Mouse (Mus musculus) forebrain, postnatal 0 days (tissue): ENCODE results near the gene Clcn3. TPM values are rescaled to one million over a fixed set of nuclear protein-coding genes. Genes with fewer than 3 reads are reported as not detected.

ENCODE experiments used
- ATAC-seq: fragments of 200-750 bp; cut with Nextera tagmentation; 2 replicates; pipeline ENCODE4 v1.8.0; 2017; ENCODE audit warnings: mild to moderate bottlenecking, moderate library complexity
- DNase-seq: peaks from one replicate; pipeline ENCODE4 v3.0.0-alpha.2; 2015
- H3K27ac ChIP-seq: fragments of 300-500 bp; sonication (generic); 2 replicates; pipeline ENCODE4 v1.5.1; 2014; ENCODE audit warnings: low read depth, mild to moderate bottlenecking, antibody characterized with exemption, low read length, moderate library complexity, mixed read lengths
- H3K27me3 ChIP-seq: fragments of 300-500 bp; sonication (generic); 2 replicates; pipeline ENCODE4 v1.6.1; 2014; ENCODE audit warnings: mild to moderate bottlenecking, low read length, mixed read lengths; ENCODE audit not compliant: insufficient read depth
- H3K36me3 ChIP-seq: fragments of 300-500 bp; sonication (generic); 2 replicates; pipeline ENCODE4 v1.6.1; 2014; ENCODE audit warnings: mild to moderate bottlenecking, moderate library complexity; ENCODE audit not compliant: insufficient read depth
- H3K4me1 ChIP-seq: fragments of 300-500 bp; sonication (generic); 2 replicates; pipeline ENCODE4 v1.6.1; 2014; ENCODE audit warnings: antibody characterized with exemption; ENCODE audit not compliant: insufficient read depth
- H3K4me2 ChIP-seq: fragments of 300-500 bp; sonication (generic); 2 replicates; pipeline ENCODE4 v1.6.1; 2014; ENCODE audit warnings: low read depth, mild to moderate bottlenecking, moderate library complexity
- H3K4me3 ChIP-seq: fragments of 300-500 bp; sonication (generic); 2 replicates; pipeline ENCODE4 v1.5.1; 2014; ENCODE audit warnings: low read depth, low read length, mixed read lengths
- H3K9ac ChIP-seq: fragments of 300-500 bp; sonication (generic); 2 replicates; pipeline ENCODE4 v1.6.1; 2014; ENCODE audit warnings: mild to moderate bottlenecking
- H3K9me3 ChIP-seq: fragments of 300-500 bp; sonication (generic); 2 replicates; pipeline ENCODE4 v1.6.1; 2016; ENCODE audit warnings: low read length
- CTCF ChIP-seq: sonication (generic); IDR thresholded peaks from 2 replicates; pipeline ENCODE4 v1.5.1; 2016; ENCODE audit warnings: antibody characterized with exemption, control low read depth, low read depth
- WGBS: fragments of 180-500 bp; shearing (Covaris S2); extraction: QIAGEN DNeasy Blood & Tissue Kit; methylation state at CpG from one replicate; pipeline ENCODE4 v1.1.7; 2014; 5-methylcytosine and 5-hydroxymethylcytosine counted together
- polyA plus RNA-seq: library from polyadenylated mRNA; unstranded; fragments of >200 nt; fragmentation: Nextera tagmentation; extraction: Ambion mirVana; gene quantifications from 2 replicates; pipeline ENCODE4 v1.2.1, GENCODE M21; 2015
- total RNA-seq: library from RNA; depleted of rRNA; stranded (reverse); fragments of >200 nt; gene quantifications from 2 replicates; pipeline ENCODE4 v1.2.3, GENCODE M21; 2014

The Clcn3 gene
- total and polyA plus RNA-seq, 2 experiments from 2014 or later, result 74.4 to 109 TPM

GRCm38 (mm10) chr8:60890520-60890874 is 92.6 kb downstream of the Clcn3 start:
- WGBS, result 1% methylated on average over 23 of the region's 23 CpGs

GRCm38 (mm10) chr8:60889843-60890519 is 93.1 kb downstream of the Clcn3 start, which contains the start of gene Hpf1:
Hpf1 (plus strand) TSS chr8:60890418.
- H3K36me3 ChIP-seq, result no peaks in the 10 kb centered on the region
- no peak for TF ChIP-seq CTCF
- DNase-seq (peak; percentile 98), ATAC-seq (peak; percentile 99)
- WGBS, result 6% methylated on average over 43 of the region's 43 CpGs
- H3K27me3 ChIP-seq, result no peaks in the 10 kb centered on the region
- no peaks in the 10 kb centered on the region for H3K9me3 ChIP-seq
- peak within 1 kb of the TSS; percentile 60; the same call in 1 of the 2 replicates for H3K27ac ChIP-seq
- peak within 1 kb of the TSS; percentile 64 for H3K4me2 ChIP-seq
- H3K9ac ChIP-seq, result peak within 1 kb of the TSS; percentile 72
- peaks cover 9% of the 10 kb centered on the region for H3K4me1 ChIP-seq
- H3K4me3 ChIP-seq, result peak within 1 kb of the TSS; percentile 69

More at GRCm38 (mm10) chr8:60890520-60890874, 92.6 kb downstream of the Clcn3 start:
- Histone ChIP-seq H3K9ac (peak overlapping the region; percentile 72), H3K4me1 (peaks cover 9% of the 10 kb centered on the region), H3K4me3 (peak overlapping the region; percentile 69), H3K4me2 (peak overlapping the region; percentile 64), H3K36me3 (no peaks in the 10 kb centered on the region), H3K9me3 (no peaks in the 10 kb centered on the region), H3K27me3 (no peaks in the 10 kb centered on the region), H3K27ac (peak overlapping the region; percentile 60; the same call in 1 of the 2 replicates)
- no peak for TF ChIP-seq CTCF
- DNase-seq, result no peak
- peak; percentile 49; the same call in 1 of the 2 replicates for ATAC-seq

GRCm38 (mm10) chr8:60889131-60889842 is 93.8 kb downstream of the Clcn3 start:
- Histone ChIP-seq H3K9ac (no peak overlapping the region), H3K27me3 (no peaks in the 10 kb centered on the region), H3K4me3 (peak overlapping the region; percentile 69; the same call in 1 of the 2 replicates), H3K4me2 (peak overlapping the region; percentile 64; the same call in 1 of the 2 replicates), H3K4me1 (peaks cover 9% of the 10 kb centered on the region), H3K9me3 (no peaks in the 10 kb centered on the region), H3K27ac (no peak overlapping the region), H3K36me3 (no peaks in the 10 kb centered on the region)
- DNase-seq, result no peak
- no peak for ATAC-seq
- WGBS, result 77% methylated on average over 11 of the region's 11 CpGs
- no peak for TF ChIP-seq CTCF

GRCm38 (mm10) chr8:60886736-60887135 is 96.4 kb downstream of the Clcn3 start:
- H3K4me2 ChIP-seq, result no peak overlapping the region
- H3K27me3 ChIP-seq, result no peaks in the 10 kb centered on the region
- WGBS, result 26% methylated on average over 6 of the region's 6 CpGs
- ATAC-seq (no peak), DNase-seq (no peak)
- H3K9me3 ChIP-seq, result no peaks in the 10 kb centered on the region
- no peak overlapping the region for H3K9ac ChIP-seq
- H3K36me3 ChIP-seq, result no peaks in the 10 kb centered on the region
- peaks cover 9% of the 10 kb centered on the region for H3K4me1 ChIP-seq
- TF ChIP-seq CTCF, result no peak
- no peak overlapping the region for H3K4me3 ChIP-seq
- no peak overlapping the region for H3K27ac ChIP-seq

GRCm38 (mm10) chr8:60883419-60884137 is 99.5 kb downstream of the Clcn3 start:
- TF ChIP-seq CTCF, result no peak
- H3K4me3 ChIP-seq, result no peak overlapping the region
- no peaks in the 10 kb centered on the region for H3K9me3 ChIP-seq
- no peaks in the 10 kb centered on the region for H3K4me1 ChIP-seq
- H3K36me3 ChIP-seq, result no peaks in the 10 kb centered on the region
- H3K9ac ChIP-seq, result no peak overlapping the region
- H3K4me2 ChIP-seq, result no peak overlapping the region
- 72% methylated on average over 4 of the region's 4 CpGs for WGBS
- H3K27ac ChIP-seq, result no peak overlapping the region
- DNase-seq, result no peak
- H3K27me3 ChIP-seq, result no peaks in the 10 kb centered on the region
- ATAC-seq, result no peak

GRCm38 (mm10) chr8:60878617-60879016 is 104.5 kb downstream of the Clcn3 start:
- no peak overlapping the region for H3K4me2 ChIP-seq
- no peaks in the 10 kb centered on the region for H3K36me3 ChIP-seq
- WGBS, result 86% methylated on average over 2 of the region's 2 CpGs
- ATAC-seq, result no peak
- H3K27ac ChIP-seq, result no peak overlapping the region
- H3K27me3 ChIP-seq, result no peaks in the 10 kb centered on the region
- H3K4me1 ChIP-seq, result no peaks in the 10 kb centered on the region
- no peak overlapping the region for H3K9ac ChIP-seq
- no peak overlapping the region for H3K4me3 ChIP-seq
- no peaks in the 10 kb centered on the region for H3K9me3 ChIP-seq
- DNase-seq, result no peak
- TF ChIP-seq CTCF, result no peak
